Mouse (Mus musculus) yolk sac, embryonic 10.5 days (tissue): ENCODE data around the gene Slc25a11.
A peak's percentile ranks its signal among the peaks of the same experiment; 100 is the strongest.

ENCODE experiments used
- DNase-seq: peaks from one replicate; pipeline ENCODE4 v3.0.0-alpha.2; 2017; ENCODE audit warnings: low spot score

The Slc25a11 gene

DNA sequence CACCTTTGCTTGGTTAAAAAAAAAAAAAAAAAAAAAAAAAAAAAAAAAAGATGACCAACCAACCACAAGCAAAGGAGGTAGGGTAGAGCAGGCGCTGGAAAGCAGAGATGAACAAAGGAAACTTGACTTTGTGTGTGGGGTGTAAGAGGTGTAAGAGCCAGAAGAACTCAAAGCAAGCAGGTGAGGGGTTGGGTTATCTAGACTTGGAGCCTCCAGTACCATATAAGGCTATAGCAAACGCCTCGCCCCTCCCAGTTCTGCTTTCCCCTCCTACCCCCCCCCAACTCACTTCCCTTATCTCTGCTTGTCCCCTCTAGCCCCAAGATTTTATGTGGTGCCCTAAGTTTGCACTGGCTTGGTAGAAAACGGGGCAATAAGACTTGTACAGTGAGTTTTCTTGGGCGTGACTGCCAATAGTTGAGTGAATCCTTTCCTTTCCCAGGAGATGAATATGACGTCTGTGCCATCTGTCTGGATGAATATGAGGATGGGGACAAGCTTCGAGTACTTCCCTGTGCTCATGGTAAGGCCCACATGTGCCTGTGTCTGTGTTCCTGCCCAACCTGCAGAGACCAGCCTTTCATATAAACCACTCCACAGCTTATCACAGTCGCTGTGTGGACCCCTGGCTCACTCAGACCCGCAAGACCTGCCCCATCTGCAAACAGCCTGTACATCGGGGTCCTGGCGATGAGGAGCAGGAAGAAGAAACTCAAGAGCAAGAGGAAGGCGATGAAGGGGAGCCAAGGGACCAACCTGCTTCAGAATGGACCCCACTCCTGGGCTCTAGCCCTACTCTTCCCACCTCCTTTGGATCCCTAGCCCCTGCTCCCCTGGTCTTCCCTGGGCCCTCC is 3.3 kb upstream of the Slc25a11 start:
- no peak for DNase-seq

- DNase-seq = no peak
Observed at GRCm38 (mm10) chr11:70649185-70649734, 2.0 kb upstream of the Slc25a11 start.

GRCm38 (mm10) chr11:70648512-70648911 is 1.2 kb upstream of the Slc25a11 start:
- DNase-seq = no peak

DNA sequence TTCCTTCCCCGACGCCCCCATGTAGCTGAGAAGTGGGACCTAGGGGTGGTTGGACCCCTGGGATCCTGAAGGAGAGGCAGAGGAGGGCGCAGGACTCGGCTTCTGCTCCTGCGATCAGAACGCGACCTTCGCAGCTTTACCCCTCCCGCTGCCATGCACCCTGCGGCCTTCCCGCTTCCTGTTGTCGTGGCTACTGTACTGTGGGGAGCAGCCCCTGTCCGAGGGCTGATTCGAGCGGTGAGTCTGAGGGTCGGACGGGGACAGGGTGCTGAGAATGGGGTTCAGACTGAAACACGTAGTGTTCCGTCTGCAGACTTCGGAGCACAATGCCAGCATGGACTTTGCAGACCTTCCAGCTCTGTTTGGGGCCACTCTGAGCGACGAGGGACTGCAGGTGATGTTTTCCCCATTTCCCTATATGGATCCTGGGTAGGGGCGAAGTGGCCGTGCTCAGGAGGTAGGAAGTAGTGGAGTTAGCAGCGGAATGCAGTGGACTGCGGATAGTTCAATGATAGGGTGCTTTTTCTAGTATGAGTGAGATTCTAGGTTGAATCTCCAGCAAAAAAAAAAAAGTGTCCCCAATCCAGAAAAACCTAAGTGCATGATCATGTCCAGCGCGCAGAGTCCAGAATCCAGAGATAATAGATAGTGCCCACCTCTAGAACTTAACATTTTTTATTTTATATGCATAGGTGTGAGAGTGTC is 589 bp upstream of the Slc25a11 start:
- DNase-seq = no peak

GRCm38 (mm10) chr11:70646259-70646555 is 1.1 kb downstream of the Slc25a11 start:
- DNase-seq = no peak

- DNase-seq = no peak
Observed at GRCm38 (mm10) chr11:70645461-70646258, 1.6 kb downstream of the Slc25a11 start.

DNA sequence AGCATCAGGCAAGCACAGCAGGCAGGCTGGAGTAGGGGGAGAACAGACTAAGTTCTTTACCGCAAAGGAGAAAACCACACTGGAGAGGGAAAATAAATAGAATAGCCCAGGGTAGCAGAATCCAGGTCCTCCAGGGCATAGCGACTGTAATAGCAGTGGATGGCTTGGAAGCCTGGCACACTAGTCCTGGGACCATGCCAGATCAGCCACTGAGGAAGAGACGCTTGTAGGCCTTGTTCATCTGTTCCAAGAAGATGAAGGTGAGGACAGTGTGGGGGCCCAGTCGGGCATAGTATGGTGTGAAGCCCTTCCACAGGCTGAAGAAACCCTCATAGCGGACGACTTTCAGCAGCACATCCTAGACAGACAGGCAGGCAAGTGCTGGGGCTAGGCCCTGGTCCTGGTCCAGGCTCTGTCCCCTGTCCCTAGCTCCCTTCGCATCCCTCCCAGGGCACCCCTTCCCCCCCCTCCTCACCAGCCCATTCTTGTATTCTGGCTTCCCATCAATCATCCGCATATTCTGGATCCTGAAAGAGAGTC is 2.6 kb downstream of the Slc25a11 start:
- DNase-seq = no peak

DNA sequence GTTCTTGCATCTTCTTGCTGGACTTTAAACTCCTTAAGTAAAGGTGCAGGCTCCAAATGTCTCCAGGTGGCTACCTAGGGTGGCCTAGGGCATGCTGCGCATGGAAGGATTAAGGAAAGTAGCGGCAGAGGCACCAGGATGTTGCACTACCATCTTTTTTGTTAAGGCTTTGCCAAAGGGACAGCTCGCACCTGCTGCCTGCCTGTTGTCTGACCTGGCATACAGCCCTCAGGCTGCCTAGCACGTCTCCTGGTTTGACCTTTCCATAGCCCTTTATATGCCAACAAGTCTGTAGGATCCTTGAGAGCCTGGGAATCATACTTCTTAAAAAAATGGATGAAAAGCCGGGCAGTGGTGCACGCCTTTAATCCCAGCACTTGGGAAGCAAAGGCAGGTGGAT is 4.2 kb downstream of the Slc25a11 start:
- no peak for DNase-seq

DNA sequence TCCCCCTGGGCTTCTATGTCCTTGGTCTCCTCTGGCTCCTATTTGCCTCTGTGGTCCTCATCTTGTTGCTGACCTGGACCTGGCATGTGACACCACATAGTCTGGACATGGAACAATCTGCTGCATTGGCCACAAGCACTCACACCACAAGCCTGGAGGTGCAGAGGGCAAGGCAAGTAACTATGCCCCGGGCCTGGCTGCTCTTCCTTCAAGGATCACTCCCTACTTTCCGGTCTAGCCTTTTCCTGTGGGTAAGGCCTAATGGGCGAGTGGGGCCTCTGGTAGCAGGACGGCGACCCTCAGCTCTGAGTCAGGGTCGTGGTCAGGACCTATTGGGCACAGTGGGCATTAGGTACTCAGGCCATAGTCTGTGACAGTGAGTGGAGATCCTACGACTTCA is 6.0 kb downstream of the Slc25a11 start:
- DNase-seq = no peak

DNA sequence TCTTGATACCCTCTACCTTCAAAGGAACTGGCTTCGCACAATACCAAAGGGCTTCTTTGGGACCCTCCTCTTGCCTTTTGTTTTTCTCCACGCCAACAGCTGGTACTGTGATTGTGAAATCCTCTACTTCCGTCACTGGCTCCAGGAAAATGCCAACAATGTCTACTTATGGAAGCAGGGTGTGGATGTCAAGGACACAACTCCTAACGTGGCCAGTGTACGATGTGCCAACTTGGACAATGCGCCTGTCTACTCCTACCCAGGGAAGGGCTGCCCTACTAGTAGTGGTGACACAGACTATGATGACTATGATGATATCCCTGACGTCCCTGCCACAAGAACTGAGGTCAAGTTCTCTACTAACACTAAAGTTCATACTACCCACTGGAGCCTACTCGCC is 7.3 kb downstream of the Slc25a11 start:
- DNase-seq = no peak

GRCm38 (mm10) chr11:70638714-70639278 is 8.5 kb downstream of the Slc25a11 start, which contains the start of gene Gp1ba:
Gene Gp1ba (plus strand): TSS chr11:70639122.
- DNase-seq = no peak

DNA sequence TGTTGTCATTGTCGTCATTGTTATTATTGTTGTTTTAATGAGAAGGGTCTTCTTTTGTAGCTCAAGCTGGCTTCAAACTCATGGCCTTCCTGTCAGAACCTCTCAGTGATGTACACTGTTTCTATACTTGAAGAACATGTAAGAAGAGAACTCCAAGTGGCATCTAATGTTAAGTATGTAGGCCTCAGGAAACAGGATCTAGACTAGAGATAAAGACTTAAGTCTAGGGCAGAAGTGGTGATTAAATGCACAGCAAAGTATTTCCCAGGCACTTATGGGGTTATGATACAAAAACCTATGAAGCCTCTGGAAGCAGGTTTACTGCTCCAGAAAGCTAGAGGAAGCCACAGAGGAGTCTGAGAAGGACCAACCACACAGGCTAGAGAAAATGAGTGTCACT is 9.0 kb downstream of the Slc25a11 start:
- no peak for DNase-seq

GRCm38 (mm10) chr11:70637764-70638163 is 9.5 kb downstream of the Slc25a11 start:
- DNase-seq = no peak

- no peak for DNase-seq
Observed at GRCm38 (mm10) chr11:70635601-70636000, 11.7 kb downstream of the Slc25a11 start.

DNA sequence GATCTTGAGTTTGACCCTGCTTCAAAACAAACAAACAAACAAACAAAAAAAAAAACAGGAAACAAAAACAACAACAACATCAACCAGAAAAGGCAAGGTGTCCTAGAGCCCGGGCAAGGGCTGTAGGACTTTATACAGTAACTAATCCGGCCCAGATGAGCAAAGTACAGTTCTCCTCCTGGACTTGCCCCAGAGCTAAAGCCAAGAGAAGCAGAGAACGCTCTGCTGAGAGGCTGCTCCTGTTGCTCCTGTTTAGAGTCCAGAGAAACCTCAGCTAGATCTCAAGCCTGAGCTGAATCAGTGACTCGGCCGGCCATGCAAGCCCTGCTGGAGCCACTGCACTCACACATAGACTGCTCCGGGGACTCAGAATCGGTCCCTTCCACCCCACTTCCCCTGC is 17.1 kb downstream of the Slc25a11 start:
- DNase-seq = no peak

DNA sequence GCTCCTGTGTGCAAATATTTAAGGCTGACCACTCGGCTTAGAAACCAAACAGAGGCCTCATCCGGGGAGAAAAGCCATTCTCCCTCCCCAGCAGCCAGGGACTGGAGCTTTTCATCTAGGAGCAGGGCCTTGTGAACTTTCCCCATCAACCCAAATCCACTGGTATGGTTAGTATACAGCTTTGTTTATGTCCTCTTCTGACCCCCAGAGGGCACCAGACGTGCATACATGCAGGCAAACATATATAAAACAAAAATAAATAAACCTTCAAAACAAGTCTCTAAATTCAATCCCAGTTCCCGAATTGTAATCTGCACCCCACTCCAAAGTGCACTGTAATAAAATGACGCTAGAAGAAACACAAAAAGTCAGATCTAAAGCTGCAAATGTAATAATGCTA is 17.7 kb downstream of the Slc25a11 start:
- DNase-seq = no peak

GRCm38 (mm10) chr11:70628431-70628830 is 18.8 kb downstream of the Slc25a11 start:
- DNase-seq = no peak

DNA sequence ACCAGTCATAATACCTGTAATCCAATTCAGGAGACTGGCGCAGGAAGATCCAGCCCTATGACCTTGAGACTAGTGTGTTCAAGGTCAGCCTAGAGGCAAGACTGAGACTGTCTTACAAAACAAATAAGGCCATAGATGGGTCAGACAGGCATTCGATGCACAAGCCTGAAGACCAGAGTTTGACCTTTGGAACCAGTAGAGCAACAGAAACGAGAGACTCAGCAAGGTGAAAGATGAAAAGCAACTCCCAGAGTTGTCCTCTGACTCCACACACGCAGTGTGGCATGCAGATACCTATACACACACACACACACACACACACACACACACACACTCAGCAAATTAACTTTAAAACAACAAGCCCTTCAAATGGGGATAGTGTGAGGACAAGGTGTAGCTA is 20.4 kb downstream of the Slc25a11 start:
- DNase-seq = peak; percentile 57

GRCm38 (mm10) chr11:70625473-70625872 is 21.8 kb downstream of the Slc25a11 start:
- DNase-seq = no peak

DNA sequence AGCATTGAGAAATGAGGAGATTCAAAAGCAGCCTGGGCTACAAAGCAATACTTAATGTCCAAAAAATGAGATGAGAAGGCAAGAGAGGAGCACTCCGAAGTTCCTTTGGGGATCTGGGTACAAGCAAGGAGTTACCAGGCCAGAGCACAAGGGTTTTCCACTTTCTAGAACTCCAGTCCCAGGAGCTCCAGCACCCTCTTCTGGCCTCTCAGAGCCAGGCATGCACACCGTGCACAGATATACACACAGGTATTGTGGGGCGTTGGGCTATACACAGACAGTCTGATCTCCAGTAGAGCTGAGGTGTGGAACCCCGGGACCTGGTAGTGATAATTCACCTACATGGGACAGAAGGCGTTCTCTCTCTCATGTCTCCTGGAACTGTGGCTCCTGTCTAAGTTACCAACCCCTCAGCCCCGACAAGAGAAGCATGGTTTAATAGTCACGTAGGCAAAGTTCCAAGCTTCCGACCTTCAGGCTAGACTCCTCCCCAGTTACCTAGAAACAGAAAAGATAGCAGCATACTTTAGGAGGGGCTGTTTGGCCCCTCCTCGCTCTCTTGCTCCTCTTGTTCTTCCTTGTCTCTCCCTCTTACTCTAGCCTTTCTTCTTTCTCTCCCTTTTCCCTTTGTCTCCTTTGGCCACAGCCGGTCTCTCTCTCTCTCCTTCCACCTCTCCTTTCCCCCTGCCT is 24.1 kb downstream of the Slc25a11 start:
- DNase-seq = no peak
